Mouse (Mus musculus): ENCODE data around the gene Cab39l.

- TF ChIP-seq CTCF (IDR thresholded peaks at IDR 0.05; ENCODE audit: extremely low read depth, insufficient read length, insufficient replicate concordance, low read depth, low read length) (no peak), POLR2A (IDR thresholded peaks at IDR 0.05; ENCODE audit: low read depth, low read length) (no peak)
Observed at GRCm38 (mm10) chr14:59590614-59591013, 149.8 kb downstream of the Cab39l start.
